Mouse (Mus musculus) ovary, postnatal 10 days (tissue): ENCODE results near the gene Kif26a.

Source experiments
- DNase-seq: peaks from one replicate; pipeline ENCODE4 v3.0.0; 2022; ENCODE audit warnings: low spot score

The Kif26a gene

DNA sequence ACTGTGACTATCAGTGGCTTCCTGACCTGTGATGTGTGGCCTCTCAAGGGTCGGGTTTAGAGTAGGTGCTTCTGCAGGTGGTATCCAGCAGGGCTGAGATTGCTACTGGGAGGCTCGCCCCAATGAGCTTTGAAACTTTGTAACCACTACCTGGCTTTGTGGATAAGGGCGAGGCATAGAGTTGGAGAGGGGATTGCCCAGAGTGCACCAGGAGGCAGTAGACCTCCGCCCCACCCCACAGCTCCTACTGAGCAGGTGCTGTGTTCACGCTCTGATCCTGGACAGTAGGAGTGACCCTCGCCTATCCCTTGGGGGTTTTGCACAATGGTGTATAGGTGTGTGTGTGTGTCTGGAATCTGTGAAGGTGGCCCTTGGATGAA lies 18.8 kb downstream of the Kif26a start:
- no peak for DNase-seq

GRCm38 (mm10) chr12:112169240-112169639 lies 23.2 kb downstream of the Kif26a start:
- no peak for DNase-seq

- no peak for DNase-seq
Observed at GRCm38 (mm10) chr12:112170671-112171574, 24.9 kb downstream of the Kif26a start.

DNA sequence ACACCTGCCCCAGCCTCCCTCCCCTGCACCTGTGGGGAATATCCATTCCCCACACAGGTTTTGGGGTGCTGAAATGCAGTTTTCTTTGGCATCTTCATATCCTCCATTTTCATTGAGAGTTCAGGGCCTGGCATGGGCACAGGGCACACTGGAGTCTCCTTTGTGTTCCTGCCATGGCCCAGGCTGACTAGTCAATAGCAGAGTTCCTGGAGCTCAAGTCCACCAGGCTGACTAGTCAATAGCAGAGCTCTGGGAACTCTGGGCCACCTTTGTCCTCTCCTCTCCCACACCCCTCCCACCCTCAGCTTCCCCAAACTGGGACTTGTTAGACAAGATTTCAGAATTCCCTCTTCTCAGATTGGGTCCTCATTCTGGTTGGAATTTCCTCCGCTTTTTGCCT lies 25.6 kb downstream of the Kif26a start:
- DNase-seq = no peak

- DNase-seq = no peak
Observed at GRCm38 (mm10) chr12:112172214-112172613, 26.2 kb downstream of the Kif26a start.

DNA sequence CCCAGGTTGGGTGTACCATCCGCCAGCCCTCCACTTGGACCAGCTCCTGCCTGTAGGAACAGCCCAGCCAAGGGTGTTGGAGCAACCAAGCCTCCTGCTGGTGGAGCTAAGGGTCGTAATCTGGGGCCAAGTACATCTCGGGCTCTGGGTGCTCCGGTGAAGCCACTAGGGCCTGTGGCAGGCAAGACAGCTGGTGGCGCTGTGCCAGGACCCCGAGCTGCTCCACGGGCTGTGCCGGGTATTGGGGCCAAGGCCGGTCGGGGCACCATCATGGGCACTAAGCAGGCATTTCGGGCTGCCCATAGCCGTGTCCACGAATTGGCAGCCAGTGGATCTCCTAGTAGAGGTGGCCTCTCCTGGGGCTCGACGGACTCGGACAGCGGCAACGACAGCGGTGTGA lies 31.7 kb downstream of the Kif26a start:
- DNase-seq = no peak

DNA sequence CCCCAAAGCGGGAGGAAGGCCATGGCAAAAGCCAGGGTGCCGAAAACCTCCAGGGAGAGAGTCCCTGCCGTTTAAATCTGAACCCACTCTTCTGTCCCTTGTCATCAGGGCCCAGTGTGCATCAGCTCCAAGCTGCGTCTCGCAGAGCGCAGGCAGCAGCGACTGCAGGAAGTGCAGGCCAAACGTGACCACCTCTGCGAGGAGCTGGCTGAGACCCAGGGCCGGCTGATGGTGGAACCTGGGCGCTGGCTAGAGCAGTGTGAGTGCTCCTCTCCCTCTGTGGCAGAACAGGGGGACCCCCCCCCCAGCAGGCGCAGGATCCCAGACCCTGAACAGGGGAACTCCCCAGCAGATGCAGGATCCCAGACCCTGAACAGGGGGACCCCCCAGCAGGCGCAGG lies 33.7 kb downstream of the Kif26a start:
- DNase-seq = no peak

GRCm38 (mm10) chr12:112181921-112182608 lies 36.1 kb downstream of the Kif26a start:
- no peak for DNase-seq

DNA sequence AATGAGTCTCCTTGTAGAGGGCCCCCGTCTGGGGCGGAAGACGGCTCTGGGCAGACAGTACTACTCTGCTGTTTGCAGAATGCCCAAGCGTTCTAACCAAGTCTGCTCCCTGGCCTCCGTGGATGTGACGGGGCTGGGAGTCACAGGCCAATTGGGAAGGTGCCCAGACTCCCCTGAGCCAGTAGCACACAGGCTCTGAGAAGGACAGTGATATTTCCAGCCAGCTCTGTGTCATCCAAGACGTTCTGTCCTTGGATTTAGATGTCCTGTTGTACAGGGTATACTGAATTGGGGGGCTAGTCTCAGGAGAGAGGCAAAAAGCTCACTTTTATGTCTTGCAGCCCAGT lies 36.6 kb downstream of the Kif26a start:
- DNase-seq = no peak

DNA sequence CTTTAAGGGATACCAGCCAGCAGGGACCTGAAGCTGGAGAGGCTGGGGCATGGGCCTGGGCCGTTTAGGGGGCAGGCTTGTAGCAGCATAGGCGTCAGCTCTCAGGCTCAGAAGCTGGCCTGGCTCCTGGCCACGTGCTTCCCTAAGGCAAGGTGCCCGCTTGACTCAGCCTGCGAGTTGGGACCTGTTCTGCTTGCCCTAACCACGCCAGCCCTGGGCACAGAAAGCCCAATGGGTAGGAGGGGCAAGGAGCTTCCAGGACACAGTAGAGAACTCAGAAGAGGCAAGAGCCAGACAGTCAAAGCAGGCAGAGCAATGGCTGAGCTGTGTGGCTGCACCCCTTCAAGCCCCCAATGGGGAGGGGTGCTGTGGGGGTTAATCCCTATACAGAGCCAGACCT lies 37.7 kb downstream of the Kif26a start:
- DNase-seq = no peak

- no peak for DNase-seq
Observed at GRCm38 (mm10) chr12:112184390-112184789, 38.4 kb downstream of the Kif26a start.

DNA sequence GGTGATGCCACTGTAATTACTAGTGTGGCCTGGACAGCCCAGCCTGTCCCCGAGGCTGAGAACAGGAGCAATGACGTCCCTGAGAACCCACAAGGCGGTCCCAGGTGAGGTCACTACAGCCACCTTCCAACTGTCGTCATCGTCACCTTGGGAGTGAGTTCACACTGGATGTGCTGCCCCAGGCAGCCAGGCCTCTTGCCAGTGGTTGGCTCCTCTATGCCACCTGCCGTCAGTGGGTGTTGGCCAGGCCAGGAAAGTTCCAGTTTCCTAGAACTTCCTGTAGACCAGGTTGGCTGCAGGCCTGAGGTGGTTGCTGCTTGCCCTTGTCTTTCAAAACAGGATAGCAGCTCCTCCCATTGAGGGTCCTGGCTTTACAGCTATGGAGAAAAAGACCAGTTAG lies 40.9 kb downstream of the Kif26a start:
- DNase-seq = no peak

- DNase-seq = no peak
Observed at GRCm38 (mm10) chr12:112191753-112192152, 45.7 kb downstream of the Kif26a start.

DNA sequence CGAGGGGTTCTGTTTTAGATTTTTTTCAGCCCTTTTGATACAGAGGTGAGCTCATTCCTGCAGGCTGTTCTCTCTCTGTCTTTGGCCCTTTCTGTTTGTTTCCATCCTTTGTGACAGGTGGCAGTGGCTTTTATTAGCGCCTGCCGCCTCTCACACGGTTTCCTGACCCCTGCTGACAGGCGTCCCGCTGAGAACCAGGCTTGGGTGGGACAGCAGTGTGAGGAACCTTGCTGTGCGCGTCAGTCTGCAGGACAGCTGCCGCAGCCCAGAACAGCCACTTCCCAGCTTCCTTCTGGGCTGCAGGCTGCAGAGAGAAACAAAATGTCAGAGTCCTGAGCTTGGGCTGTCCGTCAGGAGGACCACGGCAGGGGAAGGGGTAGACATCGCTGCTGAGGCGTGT lies 49.0 kb downstream of the Kif26a start:
- DNase-seq = no peak

- DNase-seq = no peak
Observed at GRCm38 (mm10) chr12:112196562-112196961, 50.6 kb downstream of the Kif26a start.

- no peak for DNase-seq
Observed at GRCm38 (mm10) chr12:112199363-112199762, 53.4 kb downstream of the Kif26a start.

DNA sequence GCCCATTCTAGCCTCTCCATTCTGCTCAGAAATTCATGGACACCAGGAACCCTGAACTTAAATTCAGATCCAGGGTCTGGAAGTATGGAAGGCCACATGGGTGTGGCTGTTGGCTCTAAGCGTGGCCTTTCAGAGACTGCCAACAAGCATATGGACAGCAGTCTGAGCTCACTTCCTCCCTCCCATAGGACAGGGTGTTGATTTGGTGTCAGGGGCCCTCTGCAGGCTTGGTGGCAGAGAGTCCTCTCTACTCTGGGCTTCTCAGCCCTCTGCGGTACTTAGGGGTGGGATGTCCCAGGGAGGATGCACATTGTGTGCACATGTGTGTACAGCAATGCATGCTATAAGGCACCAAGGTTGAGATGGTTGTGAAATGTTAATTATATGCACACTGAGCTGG lies 54.0 kb downstream of the Kif26a start:
- no peak for DNase-seq

DNA sequence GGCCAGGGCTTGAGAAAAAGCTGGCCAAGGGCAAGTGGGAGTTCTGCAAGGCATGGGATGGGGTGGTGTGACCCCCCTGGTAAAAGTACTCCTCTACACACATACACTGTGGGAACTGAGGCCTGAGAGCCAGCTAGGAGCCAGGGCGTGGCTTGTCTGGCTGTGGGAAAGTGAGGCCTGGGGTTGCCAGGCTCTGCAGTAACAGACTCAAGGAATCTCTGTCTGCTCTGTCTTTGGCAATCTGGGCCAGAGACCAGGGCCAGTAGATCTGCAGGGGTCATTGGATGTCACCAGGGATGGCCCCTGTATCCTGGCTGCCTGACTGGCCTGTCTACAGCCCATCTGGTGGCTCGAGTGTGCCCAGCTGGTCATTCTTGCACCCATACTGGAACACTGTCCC lies 61.2 kb downstream of the Kif26a start:
- no peak for DNase-seq

DNA sequence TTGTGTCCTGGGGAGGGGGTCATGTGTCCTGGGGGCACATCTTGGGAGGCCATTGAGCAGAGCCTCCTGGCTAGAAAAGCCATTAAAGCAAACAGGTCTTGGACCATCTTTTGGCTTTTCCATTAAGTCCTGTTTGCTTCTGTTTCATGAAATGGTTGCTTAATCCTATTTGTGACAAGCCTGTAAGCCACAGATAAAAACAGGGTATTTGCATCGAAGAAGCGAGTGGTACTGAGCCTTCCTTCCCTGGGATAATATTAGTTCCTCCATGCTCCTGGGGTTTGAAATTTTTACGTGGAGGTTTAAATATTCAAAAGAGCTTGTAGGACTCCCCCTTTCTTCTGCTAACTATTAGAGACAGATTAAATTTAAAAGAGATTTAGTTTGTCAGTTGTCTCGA lies 61.7 kb downstream of the Kif26a start:
- no peak for DNase-seq

- no peak for DNase-seq
Observed at GRCm38 (mm10) chr12:112210622-112211021, 64.6 kb downstream of the Kif26a start.

DNA sequence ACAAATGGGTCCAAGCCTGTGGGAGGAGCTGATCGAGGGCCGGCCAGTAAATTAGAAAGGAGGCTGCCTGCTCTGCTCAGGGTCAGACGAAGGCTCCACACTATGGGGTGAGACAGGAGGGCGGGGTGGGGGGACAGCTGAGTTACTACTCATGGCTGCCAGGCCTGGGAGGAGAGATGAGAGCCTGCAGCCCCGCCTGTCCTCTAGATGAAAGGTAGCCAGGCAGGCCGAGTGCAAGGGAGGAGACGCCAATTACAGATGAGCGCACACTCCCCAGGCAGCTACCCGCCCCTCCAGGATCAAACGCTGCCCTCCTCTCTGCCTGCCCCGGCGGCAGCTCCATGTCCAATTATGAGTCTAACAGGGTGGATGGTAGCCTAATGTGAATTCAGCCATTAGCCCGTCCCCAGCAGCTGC lies 68.4 kb downstream of the Kif26a start:
- DNase-seq = no peak

GRCm38 (mm10) chr12:112215545-112215944 lies 69.5 kb downstream of the Kif26a start:
- no peak for DNase-seq

DNA sequence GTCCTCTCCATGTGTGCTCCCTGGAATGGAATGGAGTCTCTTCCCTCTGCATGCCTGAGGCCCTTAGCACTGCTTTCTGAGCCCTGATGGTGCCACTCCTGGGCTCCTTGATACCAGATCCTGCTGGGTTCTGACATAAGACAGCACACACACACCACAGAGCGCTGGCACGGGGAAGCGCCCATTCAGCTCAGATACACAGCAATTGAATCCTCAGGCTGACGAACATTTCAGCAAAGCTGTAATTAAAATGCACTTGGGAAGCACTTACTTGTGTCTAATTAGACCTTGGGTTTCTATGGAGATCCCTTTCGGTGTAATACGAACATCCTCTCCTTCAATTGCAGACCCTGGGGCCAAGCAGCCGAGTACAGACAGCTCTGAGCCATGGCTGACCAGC lies 71.0 kb downstream of the Kif26a start:
- no peak for DNase-seq

GRCm38 (mm10) chr12:112217681-112218080 lies 71.7 kb downstream of the Kif26a start:
- no peak for DNase-seq
